Mouse (Mus musculus): ENCODE measurements around the gene Vmn1r67. TPM values are rescaled to one million over a fixed set of nuclear protein-coding genes. Genes with fewer than 3 reads are reported as not detected.

Vmn1r67 gene
- polyA plus RNA-seq (2014; fragmentation: Nextera tagmentation; extraction: Ambion mirVana), result not detected in 2 replicates

DNA sequence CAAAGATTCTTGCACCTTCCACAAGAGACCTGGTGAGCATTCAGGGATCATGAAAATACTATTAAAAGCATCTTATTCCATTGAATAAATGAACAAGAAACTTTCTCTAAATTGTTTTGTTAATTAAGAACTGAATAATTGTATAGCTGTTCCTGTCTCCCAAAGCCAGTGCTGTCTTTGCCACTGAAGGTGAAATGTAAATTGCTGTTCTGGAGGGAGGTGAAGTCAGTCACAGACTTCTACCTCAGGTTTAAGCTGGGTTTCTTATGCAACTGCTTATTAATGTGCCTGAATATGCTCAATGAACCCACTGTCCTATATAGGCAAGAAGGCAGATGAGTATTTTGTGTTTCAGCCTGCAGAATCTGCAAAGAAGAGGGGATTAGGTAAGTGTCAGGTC is at the start of gene Vmn1r67:
TSS of gene Vmn1r67 (plus strand) at position 301 of the 400 bp plus-strand sequence.
- H3K4me2 ChIP-seq (replicated peaks), result no peak within 1 kb of the TSS
- ATAC-seq (ENCODE audit: low FRiP score), result no peak
- H3K4me3 ChIP-seq (replicated peaks; ENCODE audit: low read length), result no peak within 1 kb of the TSS
- peaks cover 15% of the 10 kb centered on the region; the same call in 1 of the 2 replicates for H3K9me3 ChIP-seq (ENCODE audit: control insufficient read depth, low read length)
- no peak within 1 kb of the TSS for H3K27ac ChIP-seq
- no peak for DNase-seq (ENCODE audit: low spot score)
- no peak within 1 kb of the TSS for H3K9ac ChIP-seq
- no peaks in the 10 kb centered on the region for H3K4me1 ChIP-seq (replicated peaks; ENCODE audit: control insufficient read depth, insufficient read depth, low read length)
- H3K36me3 ChIP-seq (replicated peaks; ENCODE audit: control insufficient read depth, insufficient read depth), result no peaks in the 10 kb centered on the region
- H3K27me3 ChIP-seq (ENCODE audit: control insufficient read depth, insufficient read depth, low read length), result no peaks in the 10 kb centered on the region

- no peak overlapping the region for H3K9ac ChIP-seq
- no peak overlapping the region for H3K27ac ChIP-seq
- ATAC-seq (ENCODE audit: low FRiP score) (no peak), DNase-seq (ENCODE audit: low spot score) (no peak)
- no peaks in the 10 kb centered on the region for H3K27me3 ChIP-seq (ENCODE audit: control insufficient read depth, insufficient read depth, low read length)
- no peak overlapping the region for H3K4me2 ChIP-seq (replicated peaks)
- H3K9me3 ChIP-seq (ENCODE audit: control insufficient read depth, low read length), result peaks cover 12% of the 10 kb centered on the region
- WGBS, result 75% methylated on average over 3 of the region's 3 CpGs
- no peak overlapping the region for H3K4me3 ChIP-seq (replicated peaks; ENCODE audit: low read length)
- H3K4me1 ChIP-seq (replicated peaks; ENCODE audit: control insufficient read depth, insufficient read depth, low read length), result no peaks in the 10 kb centered on the region
- no peaks in the 10 kb centered on the region for H3K36me3 ChIP-seq (replicated peaks; ENCODE audit: control insufficient read depth, insufficient read depth)
These were observed 15.0 kb downstream of the Vmn1r67 start for GRCm38 (mm10) chr7:10458166-10458565.

GRCm38 (mm10) chr7:10479813-10480212 is 36.7 kb downstream of the Vmn1r67 start:
- Histone ChIP-seq H3K9ac (no peak overlapping the region), H3K4me1 (replicated peaks; ENCODE audit: control insufficient read depth, insufficient read depth, low read length) (no peaks in the 10 kb centered on the region), H3K4me3 (replicated peaks; ENCODE audit: low read length) (no peak overlapping the region), H3K27ac (no peak overlapping the region), H3K27me3 (ENCODE audit: control insufficient read depth, insufficient read depth, low read length) (no peaks in the 10 kb centered on the region), H3K36me3 (replicated peaks; ENCODE audit: control insufficient read depth, insufficient read depth) (no peaks in the 10 kb centered on the region), H3K4me2 (replicated peaks) (no peak overlapping the region), H3K9me3 (ENCODE audit: control insufficient read depth, low read length) (no peaks in the 10 kb centered on the region)
- DNase-seq (ENCODE audit: low spot score) (no peak), ATAC-seq (ENCODE audit: low FRiP score) (no peak)

GRCm38 (mm10) chr7:10480588-10481233 is 37.6 kb downstream of the Vmn1r67 start:
- Histone ChIP-seq H3K27me3 (ENCODE audit: control insufficient read depth, insufficient read depth, low read length) (no peaks in the 10 kb centered on the region), H3K9ac (peak overlapping the region; percentile 16; the same call in 1 of the 2 replicates), H3K9me3 (ENCODE audit: control insufficient read depth, low read length) (no peaks in the 10 kb centered on the region), H3K4me2 (replicated peaks) (peak overlapping the region; percentile 39), H3K4me1 (replicated peaks; ENCODE audit: control insufficient read depth, insufficient read depth, low read length) (no peaks in the 10 kb centered on the region), H3K27ac (no peak overlapping the region), H3K4me3 (replicated peaks; ENCODE audit: low read length) (peak overlapping the region; percentile 29), H3K36me3 (replicated peaks; ENCODE audit: control insufficient read depth, insufficient read depth) (no peaks in the 10 kb centered on the region)
- DNase-seq (ENCODE audit: low spot score) (peak; percentile 65), ATAC-seq (ENCODE audit: low FRiP score) (peak; percentile 68; the same call in 1 of the 2 replicates)
- 62% methylated on average over 18 of the region's 18 CpGs for WGBS

- Histone ChIP-seq H3K27ac (peak within 1 kb of the TSS; percentile 75), H3K4me1 (replicated peaks; ENCODE audit: control insufficient read depth, insufficient read depth, low read length) (peaks cover 19% of the 10 kb centered on the region), H3K9ac (peak within 1 kb of the TSS; percentile 82), H3K27me3 (ENCODE audit: control insufficient read depth, insufficient read depth, low read length) (no peaks in the 10 kb centered on the region), H3K9me3 (ENCODE audit: control insufficient read depth, low read length) (no peaks in the 10 kb centered on the region), H3K4me2 (replicated peaks) (peak within 1 kb of the TSS; percentile 82), H3K4me3 (replicated peaks; ENCODE audit: low read length) (peak within 1 kb of the TSS; percentile 61), H3K36me3 (replicated peaks; ENCODE audit: control insufficient read depth, insufficient read depth) (peaks cover 30% of the 10 kb centered on the region)
- peak; percentile 99 for ATAC-seq (ENCODE audit: low FRiP score)
- WGBS, result 1% methylated on average over 33 of the region's 33 CpGs
- peak; percentile 89 for DNase-seq (ENCODE audit: low spot score)
These were observed 51.8 kb downstream of the Vmn1r67 start, which contains the start of gene Zik1 for GRCm38 (mm10) chr7:10494786-10495521. TSS of gene Zik1 (minus strand) at chr7:10495394.

DNA sequence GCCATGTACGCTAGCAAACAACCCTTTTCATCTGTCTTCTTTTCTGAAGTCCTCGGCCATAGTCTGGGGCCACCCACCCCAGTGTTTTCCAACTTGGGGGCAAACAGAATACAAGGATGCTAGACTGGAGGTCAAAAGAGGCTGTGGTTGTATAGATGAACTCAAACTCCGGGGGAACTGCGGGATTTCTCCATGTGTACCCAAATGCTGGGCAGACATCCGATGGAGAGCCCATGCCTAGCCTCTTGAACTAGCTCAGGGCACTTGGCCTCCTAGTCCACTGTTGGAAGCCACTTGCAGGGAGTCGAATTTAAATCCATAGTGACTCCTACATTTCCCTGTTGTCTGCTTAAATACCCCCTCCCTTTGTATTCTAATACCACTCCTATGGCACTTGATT is 52.4 kb downstream of the Vmn1r67 start:
- H3K27me3 ChIP-seq (ENCODE audit: control insufficient read depth, insufficient read depth, low read length), result no peaks in the 10 kb centered on the region
- peak overlapping the region; percentile 82 for H3K4me2 ChIP-seq (replicated peaks)
- no peak for DNase-seq (ENCODE audit: low spot score)
- no peak for ATAC-seq (ENCODE audit: low FRiP score)
- WGBS, result 32% methylated on average over 6 of the region's 6 CpGs
- peaks cover 24% of the 10 kb centered on the region for H3K36me3 ChIP-seq (replicated peaks; ENCODE audit: control insufficient read depth, insufficient read depth)
- H3K27ac ChIP-seq, result no peak overlapping the region
- H3K9ac ChIP-seq, result peak overlapping the region; percentile 82
- H3K4me1 ChIP-seq (replicated peaks; ENCODE audit: control insufficient read depth, insufficient read depth, low read length), result peaks cover 19% of the 10 kb centered on the region
- H3K9me3 ChIP-seq (ENCODE audit: control insufficient read depth, low read length), result no peaks in the 10 kb centered on the region
- H3K4me3 ChIP-seq (replicated peaks; ENCODE audit: low read length), result peak overlapping the region; percentile 61

Other genes starting within 250 kb of the Vmn1r67 start
- gene Vmn1r66, start 165.3 kb upstream of the Vmn1r67 start, polyA plus RNA-seq (2014; fragmentation: Nextera tagmentation; extraction: Ambion mirVana), result not detected in 2 replicates
- 38.7 and 46.1 TPM in 2 replicates for gene Zik1, start 52.1 kb downstream of the Vmn1r67 start, polyA plus RNA-seq (2014; fragmentation: Nextera tagmentation; extraction: Ambion mirVana)
- gene Vmn1r68, start 115.2 kb downstream of the Vmn1r67 start, polyA plus RNA-seq (2014; fragmentation: Nextera tagmentation; extraction: Ambion mirVana), result not detected in 2 replicates
- not detected in 2 replicates for gene Vmn1r69, start 170.3 kb downstream of the Vmn1r67 start, polyA plus RNA-seq (2014; fragmentation: Nextera tagmentation; extraction: Ambion mirVana)
- not detected in 2 replicates for gene Vmn1r70, start 188.2 kb downstream of the Vmn1r67 start, polyA plus RNA-seq (2014; fragmentation: Nextera tagmentation; extraction: Ambion mirVana)
- not detected in 2 replicates for gene Nlrp4b, start 244.5 kb downstream of the Vmn1r67 start, polyA plus RNA-seq (2014; fragmentation: Nextera tagmentation; extraction: Ambion mirVana)